Mouse (Mus musculus) ES-E14 (cell line): ENCODE measurements around the gene Panx2. TPM values are rescaled to one million over a fixed set of nuclear protein-coding genes. Genes with fewer than 3 reads are reported as not detected.

Experiments used
- DNase-seq: peaks from one replicate; pipeline ENCODE4 v3.0.0-alpha.2; 2013; ENCODE audit warnings: low read depth, low spot score
- H3K27ac ChIP-seq: 2 replicates; pipeline ENCODE4 v1.5.1; 2012; ENCODE audit warnings: low read depth, mild to moderate bottlenecking, low read length, moderate library complexity, mixed read lengths; ENCODE audit not compliant: poor library complexity, insufficient read depth, severe bottlenecking
- H3K36me3 ChIP-seq: 2 replicates; pipeline ENCODE4 v1.6.1; 2012; ENCODE audit warnings: mild to moderate bottlenecking, low read length, moderate library complexity, mixed read lengths; ENCODE audit not compliant: control insufficient read depth, poor library complexity, insufficient read depth, severe bottlenecking
- H3K4me1 ChIP-seq, 2 experiments: fragments of 150-350 bp in 1 of 2; sonication (generic) in 1 of 2; 2 replicates each; pipeline ENCODE4 v1.6.1; 2012; ENCODE audit warnings: low read length in 2 of 2, mild to moderate bottlenecking in 1 of 2, mixed read lengths in 1 of 2; ENCODE audit not compliant: control insufficient read depth in 2 of 2, insufficient read depth in 2 of 2, poor library complexity in 1 of 2
- H3K4me3 ChIP-seq, 2 experiments: fragments of 150-350 bp in 1 of 2; sonication (generic) in 1 of 2; 2 replicates each; pipeline ENCODE4 v1.5.1; 2012; ENCODE audit warnings: low read length in 2 of 2, low read depth in 1 of 2, mild to moderate bottlenecking in 1 of 2, mixed read lengths in 1 of 2; ENCODE audit not compliant: insufficient read depth in 1 of 2, poor library complexity in 1 of 2, severe bottlenecking in 1 of 2
- H3K9ac ChIP-seq: 2 replicates; pipeline ENCODE4 v1.6.1; 2012; ENCODE audit warnings: low read depth, mild to moderate bottlenecking, low read length, mixed read lengths; ENCODE audit not compliant: poor library complexity, insufficient read depth, severe bottlenecking
- H3K9me3 ChIP-seq: fragments of 150-350 bp; sonication (generic); 2 replicates; pipeline ENCODE4 v1.6.1; 2012; ENCODE audit warnings: low read depth, mild to moderate bottlenecking, low read length; ENCODE audit not compliant: control insufficient read depth, insufficient read depth
- CHD2 ChIP-seq: IDR thresholded peaks from 2 replicates; pipeline ENCODE4 v1.6.1; 2014; ENCODE audit warnings: mild to moderate bottlenecking, low read depth, low read length, inconsistent platforms
- HCFC1 ChIP-seq: IDR thresholded peaks from 2 replicates; pipeline ENCODE4 v1.6.1; 2012; ENCODE audit warnings: low read length, inconsistent platforms, borderline replicate concordance; ENCODE audit not compliant: insufficient read depth
- MAFK ChIP-seq: IDR thresholded peaks from 2 replicates; pipeline ENCODE4 v1.6.1; 2014; ENCODE audit warnings: mild to moderate bottlenecking, low read depth, low read length, inconsistent platforms; ENCODE audit not compliant: insufficient read depth
- ZC3H11A ChIP-seq: IDR thresholded peaks from 2 replicates; pipeline ENCODE4 v1.6.1; 2012; ENCODE audit warnings: low read depth, mild to moderate bottlenecking, inconsistent platforms, low read length, borderline replicate concordance
- ZNF384 ChIP-seq: IDR thresholded peaks from 2 replicates; pipeline ENCODE4 v1.6.1; 2012; ENCODE audit warnings: low read depth, low read length, inconsistent platforms
- in situ Hi-C, 2 experiments: fragments of 600-800 bp; cut with MboI; formaldehyde crosslinking; loops; one replicate each; pipeline ENCODE4 v1.15.1; 2025; ENCODE audit warnings: low sequenced_read_pairs in 2 of 2, inconsistent platforms in 1 of 2; ENCODE audit not compliant: unreplicated experiment in 2 of 2
- total RNA-seq: library from RNA; depleted of rRNA; stranded (reverse); fragments of 300-350 nt; gene quantifications from 2 replicates; pipeline ENCODE4 v1.2.3, GENCODE M21; 2012

Panx2 gene
- total RNA-seq, 1 experiment: 0.22 TPM

- Histone ChIP-seq H3K27ac (no peak overlapping the region), H3K36me3 (no peaks in the 10 kb centered on the region), H3K4me3 (peak overlapping the region; percentile 74 to 78), H3K9ac (peak overlapping the region; percentile 87), H3K4me1 (peaks cover 0 to 7% of the 10 kb centered on the region in 2 experiments; a peak in 2 of 4 replicates), H3K9me3 (no peaks in the 10 kb centered on the region)
- in situ Hi-C loops: no loop called here
- no peak for DNase-seq
- TF ChIP-seq MAFK (no peak), ZC3H11A (no peak), CHD2 (no peak), ZNF384 (no peak), HCFC1 (no peak)
Measured at GRCm38 (mm10) chr15:89076156-89076731, 16.7 kb downstream of the Panx2 start.

GRCm38 (mm10) chr15:89078208-89078836, 18.8 kb downstream of the Panx2 start:
- in situ Hi-C loops: no loop called here
- no peak overlapping the region for H3K9ac ChIP-seq

GRCm38 (mm10) chr15:89083906-89084305, 24.4 kb downstream of the Panx2 start:
- Histone ChIP-seq H3K27ac (no peak overlapping the region), H3K4me1 (peaks cover 2% of the 10 kb centered on the region in 2 experiments; a peak in 1 of 4 replicates), H3K36me3 (peaks cover 27% of the 10 kb centered on the region; the same call in 1 of the 2 replicates), H3K9ac (no peak overlapping the region), H3K9me3 (no peaks in the 10 kb centered on the region), H3K4me3 (no peak overlapping the region)
- in situ Hi-C loops: no loop called here
- DNase-seq: no peak
- TF ChIP-seq ZNF384: no peak
- TF ChIP-seq HCFC1: no peak
- TF ChIP-seq ZC3H11A: no peak
- no peak for TF ChIP-seq MAFK
- TF ChIP-seq CHD2: no peak

More at GRCm38 (mm10) chr15:89078208-89078836, 18.8 kb downstream of the Panx2 start:
- Histone ChIP-seq H3K4me1 (peaks cover 0 to 7% of the 10 kb centered on the region in 2 experiments; a peak in 2 of 4 replicates), H3K9me3 (no peaks in the 10 kb centered on the region), H3K36me3 (peaks cover 10% of the 10 kb centered on the region; the same call in 1 of the 2 replicates), H3K27ac (no peak overlapping the region), H3K4me3 (no peak overlapping the region)
- TF ChIP-seq ZC3H11A: no peak
- no peak for TF ChIP-seq ZNF384
- TF ChIP-seq CHD2: no peak
- TF ChIP-seq HCFC1: no peak
- no peak for TF ChIP-seq MAFK
- no peak for DNase-seq

GRCm38 (mm10) chr15:89084826-89085225, 25.3 kb downstream of the Panx2 start:
- Histone ChIP-seq H3K4me3 (no peak overlapping the region), H3K27ac (no peak overlapping the region), H3K4me1 (peaks cover 2% of the 10 kb centered on the region in 2 experiments; a peak in 1 of 4 replicates), H3K9me3 (no peaks in the 10 kb centered on the region), H3K9ac (no peak overlapping the region), H3K36me3 (peaks cover 27% of the 10 kb centered on the region; the same call in 1 of the 2 replicates)
- in situ Hi-C loops: no loop called here
- no peak for TF ChIP-seq HCFC1
- no peak for TF ChIP-seq ZC3H11A
- no peak for TF ChIP-seq ZNF384
- no peak for TF ChIP-seq CHD2
- TF ChIP-seq MAFK: no peak
- no peak for DNase-seq
